Comparison of ENCODE assay signal across 8 mouse cellular contexts in genomic region chr11:107470521-107471041, GRCm38 (mm10). TPM values are rescaled to one million over a fixed set of nuclear protein-coding genes. Genes with fewer than 3 reads are reported as not detected.
DNase-seq lines count a peak whose midpoint lies in the region; ATAC-seq and TF ChIP-seq lines count a peak whose summit lies in the region.

Gene Pitpnc1 (minus strand): TSS chr11:107470699.

- no peaks in the 10 kb centered on the region for H3K27me3 ChIP-seq in forebrain, embryonic 10.5 days (ENCODE audit: poor library complexity, severe bottlenecking)
- H3K27me3 ChIP-seq in heart, embryonic 15.5 days = no peaks in the 10 kb centered on the region
- H3K27me3 ChIP-seq in liver, embryonic 14.5 days (ENCODE audit: control insufficient read depth, insufficient read depth, low read length) = no peaks in the 10 kb centered on the region
- H3K27me3 ChIP-seq in stomach, embryonic 16.5 days (ENCODE audit: control insufficient read depth, insufficient read depth, low read length) = no peaks in the 10 kb centered on the region

- H3K27ac ChIP-seq in forebrain, embryonic 10.5 days = peak within 1 kb of the TSS; percentile 90
- peak within 1 kb of the TSS; percentile 92 for H3K27ac ChIP-seq in heart, embryonic 15.5 days
- H3K27ac ChIP-seq in liver, embryonic 14.5 days = peak within 1 kb of the TSS; percentile 95
- peak within 1 kb of the TSS; percentile 81 for H3K27ac ChIP-seq in stomach, embryonic 16.5 days (ENCODE audit: low read length)

- ATAC-seq in CD4-positive, CD25-positive, alpha-beta regulatory T cell, adult 4 months = peak; percentile 74
- ATAC-seq in heart, embryonic 15.5 days (replicated peaks; ENCODE audit: insufficient number of reproducible peaks, insufficient read depth, low FRiP score, low read depth) = peak; percentile 83
- peak; percentile 78 for ATAC-seq in liver, embryonic 14.5 days (ENCODE audit: insufficient read depth)
- peak; percentile 85 for ATAC-seq in stomach, embryonic 16.5 days (ENCODE audit: insufficient read depth, low FRiP score)

- H3K9ac ChIP-seq in heart, embryonic 15.5 days = peak within 1 kb of the TSS; percentile 93
- H3K9ac ChIP-seq in liver, embryonic 14.5 days (replicated peaks) = peak within 1 kb of the TSS; percentile 80
- peak within 1 kb of the TSS; percentile 73 for H3K9ac ChIP-seq in stomach, embryonic 16.5 days (ENCODE audit: low read length)

- peak within 1 kb of the TSS; percentile 82 for H3K4me3 ChIP-seq in forebrain, embryonic 10.5 days
- H3K4me3 ChIP-seq in heart, embryonic 15.5 days = peak within 1 kb of the TSS; percentile 68
- H3K4me3 ChIP-seq in liver, embryonic 14.5 days (ENCODE audit: insufficient read depth in 1 of 2, low read depth in 2 of 2, low read length in 2 of 2) = peak within 1 kb of the TSS; percentile 65 to 73
- peak within 1 kb of the TSS; percentile 54 for H3K4me3 ChIP-seq in stomach, embryonic 16.5 days (replicated peaks; ENCODE audit: low read length)

- TF ChIP-seq EP300 in liver, embryonic 14.5 days (IDR thresholded peaks at IDR 0.05; ENCODE audit: low read depth) = peak; percentile 33

- no peaks in the 10 kb centered on the region; the same call in 1 of the 2 replicates for H3K36me3 ChIP-seq in forebrain, embryonic 10.5 days (replicated peaks)
- H3K36me3 ChIP-seq in heart, embryonic 15.5 days = no peaks in the 10 kb centered on the region
- H3K36me3 ChIP-seq in liver, embryonic 14.5 days (replicated peaks; ENCODE audit: control insufficient read depth, insufficient read depth, low read depth) = no peaks in the 10 kb centered on the region
- H3K36me3 ChIP-seq in stomach, embryonic 16.5 days (ENCODE audit: control insufficient read depth, insufficient read depth, low read length) = no peaks in the 10 kb centered on the region

- under 1% methylated on average over 37 of the region's 37 CpGs for WGBS in forebrain, embryonic 10.5 days
- WGBS in heart, embryonic 15.5 days = under 1% methylated on average over 37 of the region's 37 CpGs
- WGBS in liver, embryonic 14.5 days (ENCODE audit: insufficient replicate concordance) = 0% methylated on average over 37 of the region's 37 CpGs
- WGBS in stomach, embryonic 16.5 days = 0% methylated on average over 37 of the region's 37 CpGs

- peak; percentile 80 for DNase-seq in c-Kit-positive CD71-negative TER-119-negative erythroid progenitor cells, embryonic 14.5 days (ENCODE audit: low read depth)
- peak; percentile 91 for DNase-seq in forebrain, embryonic 10.5 days (ENCODE audit: extremely low spot score, low spot score)
- DNase-seq in kidney, postnatal 25 days = peak; percentile 89 to 94
- DNase-seq in liver, embryonic 14.5 days (ENCODE audit: low read depth in 3 of 3, low spot score in 3 of 3) = peak; percentile 79 to 84 (median 82)
- DNase-seq in neural tube, embryonic 10.5 days (ENCODE audit: extremely low spot score, low spot score) = peak; percentile 87

- peak; percentile 39; the same call in 1 of the 2 replicates for TF ChIP-seq CTCF in liver, embryonic 14.5 days (IDR thresholded peaks at IDR 0.05; ENCODE audit: low read depth)

- no peaks in the 10 kb centered on the region for H3K9me3 ChIP-seq in forebrain, embryonic 10.5 days
- no peaks in the 10 kb centered on the region for H3K9me3 ChIP-seq in heart, embryonic 15.5 days (replicated peaks)
- H3K9me3 ChIP-seq in liver, embryonic 14.5 days (ENCODE audit: control insufficient read depth, low read length) = no peaks in the 10 kb centered on the region
- H3K9me3 ChIP-seq in stomach, embryonic 16.5 days (replicated peaks; ENCODE audit: control insufficient read depth, low read length) = no peaks in the 10 kb centered on the region

- H3K4me2 ChIP-seq in heart, embryonic 15.5 days = peak within 1 kb of the TSS; percentile 97
- H3K4me2 ChIP-seq in liver, embryonic 14.5 days (ENCODE audit: low read depth) = peak within 1 kb of the TSS; percentile 69
- H3K4me2 ChIP-seq in stomach, embryonic 16.5 days (ENCODE audit: low read depth, low read length) = peak within 1 kb of the TSS; percentile 89

- peaks cover 40% of the 10 kb centered on the region for H3K4me1 ChIP-seq in forebrain, embryonic 10.5 days
- peaks cover 19% of the 10 kb centered on the region for H3K4me1 ChIP-seq in heart, embryonic 15.5 days (replicated peaks)
- H3K4me1 ChIP-seq in liver, embryonic 14.5 days (replicated peaks; ENCODE audit: control insufficient read depth in 2 of 2, insufficient read depth in 2 of 2, low read length in 1 of 2) = peaks cover 26 to 31% of the 10 kb centered on the region in 2 experiments
- peaks cover 23% of the 10 kb centered on the region for H3K4me1 ChIP-seq in stomach, embryonic 16.5 days (ENCODE audit: control insufficient read depth, insufficient read depth, low read length)

RNA-seq across cellular contexts. Expression of gene Pitpnc1, which starts in this region (rescaled TPM):
- polyA plus RNA-seq in CD4-positive, CD25-positive, alpha-beta regulatory T cell, adult 4 months (2017; shearing (Covaris generic)) = 100 to 1,000 TPM; 119 to 141 TPM
- 26.8 and 32.0 TPM in 2 replicates for polyA plus RNA-seq in forebrain, embryonic 10.5 days (2016; fragmentation: Nextera tagmentation; extraction: Ambion mirVana)
- 15.2 and 18.0 TPM in 2 replicates for polyA plus RNA-seq in heart, embryonic 15.5 days (2015; fragmentation: Nextera tagmentation; extraction: Ambion mirVana)
- polyA plus RNA-seq in liver, embryonic 14.5 days (2012; rRNA removed) = 2.7 and 3.0 TPM in 2 replicates
- 5.8 and 6.7 TPM in 2 replicates for polyA plus RNA-seq in liver, embryonic 14.5 days (2014; fragmentation: Nextera tagmentation; extraction: Ambion mirVana)
- polyA plus RNA-seq in stomach, embryonic 16.5 days (2015; fragmentation: Nextera tagmentation; extraction: Ambion mirVana) = 10.4 and 13.9 TPM in 2 replicates

Comparison
In these comparisons a context has a peak if more than half of its experiments do, and no peak if none do; other contexts are left out.
1. Peak in every context shown above with its lines: DNase-seq, ATAC-seq, H3K4me3 ChIP-seq and H3K27ac ChIP-seq.